Mouse (Mus musculus): Measurements from ENCODE around the gene Fubp3.

Gene Fubp3

GRCm38 (mm10) chr2:31633531-31633930 is 61.1 kb downstream of the Fubp3 start:
- no peak for DNase-seq

- no peak for DNase-seq
These were observed 63.1 kb downstream of the Fubp3 start for GRCm38 (mm10) chr2:31635281-31636137.

GRCm38 (mm10) chr2:31636138-31636741 is 63.8 kb downstream of the Fubp3 start:
- DNase-seq, result peak in 1 of 2 experiments; percentile 24

GRCm38 (mm10) chr2:31636742-31637141 is 64.3 kb downstream of the Fubp3 start:
- peak in 1 of 2 experiments; percentile 14 for DNase-seq

- no peak for DNase-seq
These were observed 64.9 kb downstream of the Fubp3 start for GRCm38 (mm10) chr2:31637311-31637710.

GRCm38 (mm10) chr2:31637807-31638206 is 65.4 kb downstream of the Fubp3 start:
- DNase-seq, result peak; percentile 58 to 84

DNA sequence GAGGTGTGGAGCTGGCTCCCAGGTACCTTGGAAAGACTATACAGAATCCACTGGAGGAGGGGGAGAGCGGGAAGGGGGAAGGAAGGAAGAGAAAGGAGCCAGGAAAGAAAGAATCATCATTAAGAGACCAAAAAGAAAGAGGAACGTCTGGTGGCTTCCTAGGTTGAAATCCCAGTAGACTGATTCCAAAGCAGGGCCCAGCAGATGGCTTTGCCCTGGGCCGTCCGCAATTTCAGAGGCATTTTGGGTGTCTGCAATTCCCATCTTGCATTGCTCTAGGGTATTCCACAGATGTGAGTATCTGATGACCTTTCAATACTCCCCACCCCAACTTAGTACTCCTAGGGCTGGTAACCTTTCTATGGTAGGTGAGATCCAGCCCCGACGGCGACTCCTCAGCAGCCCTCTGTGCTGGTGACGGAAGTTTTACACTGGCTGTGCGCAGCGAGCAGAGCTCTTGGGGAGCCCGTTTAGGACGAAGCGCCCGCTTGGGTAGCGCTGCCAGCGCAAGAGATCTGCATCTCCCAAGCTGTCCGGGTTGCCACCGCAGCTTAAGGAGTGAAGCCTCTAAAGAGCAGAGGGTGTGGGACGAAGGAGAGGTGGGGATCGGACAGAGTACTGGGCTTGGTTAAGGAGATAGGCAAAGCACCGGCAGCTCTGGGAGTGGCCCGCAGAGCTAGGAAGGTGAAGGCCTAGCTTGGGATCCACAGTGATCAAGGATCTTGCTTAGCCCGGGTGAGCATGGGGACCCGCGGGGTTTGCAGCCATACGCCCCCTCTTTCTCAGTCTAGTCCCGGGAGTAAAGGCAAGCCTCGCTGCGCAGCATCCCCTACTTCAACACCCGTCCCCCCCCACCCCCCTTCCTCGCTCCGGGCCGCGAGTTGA is 66.4 kb downstream of the Fubp3 start:
- DNase-seq, result peak in 1 of 2 experiments; percentile 13

- DNase-seq, result no peak
These were observed 67.0 kb downstream of the Fubp3 start for GRCm38 (mm10) chr2:31639466-31639760.

GRCm38 (mm10) chr2:31639901-31640608 is 67.6 kb downstream of the Fubp3 start, which contains the start of gene Prdm12:
Gene Prdm12, plus strand, starts transcription at chr2:31640037.
- no peak for DNase-seq

DNA sequence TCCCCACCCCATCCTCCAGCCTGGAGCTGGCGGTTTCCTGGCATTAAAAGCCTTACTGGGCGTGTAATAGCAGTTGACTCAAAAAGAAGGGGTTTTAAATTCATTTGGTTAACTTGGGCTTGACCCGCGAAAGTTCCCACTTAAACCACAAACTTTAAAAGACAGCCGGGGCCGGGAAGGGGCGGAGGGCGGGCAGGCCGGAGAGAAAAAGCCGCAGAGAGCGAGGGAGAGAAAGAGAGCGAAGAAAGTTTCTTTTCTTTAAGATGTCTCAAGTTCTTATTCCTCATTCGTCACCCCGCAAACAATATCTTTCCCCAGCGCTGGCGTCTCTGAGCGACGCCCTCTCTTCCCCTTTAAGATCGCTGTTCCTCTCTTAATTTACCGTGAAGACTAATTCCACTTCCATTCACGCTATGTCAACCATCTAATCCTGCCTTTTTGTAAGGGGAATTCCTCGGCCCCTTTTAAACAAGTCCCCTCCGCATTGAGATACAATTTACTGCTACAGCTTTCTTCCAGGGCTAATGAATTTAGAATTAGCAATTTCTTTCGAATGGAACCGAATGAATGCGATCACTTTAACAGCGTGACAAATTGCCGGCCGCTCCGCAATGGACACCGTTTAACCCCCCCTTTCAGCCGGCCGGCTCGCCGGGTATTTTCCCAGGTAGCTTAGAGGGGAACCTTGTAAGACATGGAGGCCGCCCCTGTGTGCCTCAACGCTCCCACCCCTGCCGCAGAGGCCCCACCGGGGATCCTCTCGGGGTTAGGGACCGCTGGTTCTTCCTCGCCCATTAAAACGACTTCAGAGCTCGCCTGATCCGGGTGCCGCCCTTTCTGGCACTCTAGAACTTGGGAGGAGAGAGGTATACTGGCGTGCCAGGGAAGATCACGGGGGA is 68.4 kb downstream of the Fubp3 start:
- DNase-seq, result no peak

- DNase-seq, result peak in 1 of 2 experiments; percentile 18
These were observed 69.0 kb downstream of the Fubp3 start for GRCm38 (mm10) chr2:31641508-31641830.

GRCm38 (mm10) chr2:31641929-31642328 is 69.5 kb downstream of the Fubp3 start:
- DNase-seq, result no peak

GRCm38 (mm10) chr2:31653971-31654853 is 81.8 kb downstream of the Fubp3 start:
- peak in 1 of 2 experiments; percentile 33 for DNase-seq

- peak; percentile 17 to 83 for DNase-seq
These were observed 82.6 kb downstream of the Fubp3 start for GRCm38 (mm10) chr2:31654854-31655559.

GRCm38 (mm10) chr2:31656374-31656773 is 83.9 kb downstream of the Fubp3 start:
- DNase-seq, result no peak

- DNase-seq, result peak in 1 of 2 experiments; percentile 37
These were observed 90.7 kb downstream of the Fubp3 start for GRCm38 (mm10) chr2:31662939-31663803.

- DNase-seq, result peak in 1 of 2 experiments; percentile 53
These were observed 91.3 kb downstream of the Fubp3 start for GRCm38 (mm10) chr2:31663804-31664180.
